ENCODE assay signal across 17 mouse cellular contexts in the genomic region with DNA sequence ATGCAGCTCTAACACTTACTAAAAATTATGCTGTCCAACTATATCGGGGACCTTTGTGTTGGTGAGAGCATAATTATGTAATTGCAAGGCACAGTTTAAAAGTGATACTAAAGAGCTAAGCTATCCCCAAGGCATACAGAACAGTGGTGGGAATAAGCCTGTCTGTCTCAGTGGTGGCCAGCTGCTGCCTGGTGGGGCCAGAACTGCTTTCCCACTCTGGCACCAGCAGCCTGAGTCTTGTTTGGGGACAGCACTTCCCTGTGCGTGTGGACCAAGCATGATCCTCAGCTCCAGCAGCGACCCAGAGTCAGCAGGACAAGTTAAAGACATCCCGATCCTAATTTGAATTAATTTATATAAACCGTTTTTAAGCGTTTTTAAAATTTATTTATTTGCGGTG. TPM values are rescaled to one million over a fixed set of nuclear protein-coding genes. Genes with fewer than 3 reads are reported as not detected.
DNase-seq lines count a peak whose midpoint lies in the region; ATAC-seq and TF ChIP-seq lines count a peak whose summit lies in the region.
"Had no signal": no experiment of that assay in that cellular context is flagged by ENCODE, and none has a peak within 500 bp of the region (broad histone marks: within the 10 kb centered on the region; RNA-seq: fewer than 3 reads in every experiment).

No protein-coding gene starts in this region.

- intact Hi-C loops in heart, postnatal 10 days (cut with DNase I), result no loop called here

- H3K9ac ChIP-seq in heart, embryonic 13.5 days, result peak overlapping the region; percentile 33; the same call in 1 of the 2 replicates
- no peak overlapping the region for H3K9ac ChIP-seq in neural tube, embryonic 12.5 days
- H3K9ac ChIP-seq in neural tube, embryonic 15.5 days (replicated peaks), result no peak overlapping the region
- no peak overlapping the region for H3K9ac ChIP-seq in forebrain, postnatal 0 days
- no peak overlapping the region for H3K9ac ChIP-seq in intestine, postnatal 0 days (ENCODE audit: low read depth, low read length)
- H3K9ac ChIP-seq: liver, embryonic 13.5 days; midbrain, embryonic 13.5 days; stomach, embryonic 15.5 days had no signal

- H3K36me3 ChIP-seq in heart, embryonic 13.5 days, result peaks cover 36% of the 10 kb centered on the region
- H3K36me3 ChIP-seq in neural tube, embryonic 12.5 days, result peaks cover 20% of the 10 kb centered on the region
- H3K36me3 ChIP-seq in neural tube, embryonic 15.5 days, result peaks cover 17% of the 10 kb centered on the region
- H3K36me3 ChIP-seq in forebrain, postnatal 0 days (ENCODE audit: insufficient read depth), result 0 out of 2 replicates have a peak, but pooled peaks cover 4% of the 10 kb centered on the region
- peaks cover 16% of the 10 kb centered on the region for H3K36me3 ChIP-seq in intestine, postnatal 0 days (ENCODE audit: control insufficient read depth, insufficient read depth)

- no peak overlapping the region for H3K27ac ChIP-seq in heart, embryonic 13.5 days (replicated peaks)
- no peak overlapping the region for H3K27ac ChIP-seq in neural tube, embryonic 12.5 days
- H3K27ac ChIP-seq in neural tube, embryonic 15.5 days (replicated peaks), result no peak overlapping the region
- H3K27ac ChIP-seq in forebrain, postnatal 0 days (ENCODE audit: low read depth, low read length), result 0 out of 2 replicates have a peak overlapping the region, but pooled peaks have one; percentile 50
- no peak overlapping the region for H3K27ac ChIP-seq in intestine, postnatal 0 days (ENCODE audit: low read depth, low read length)
- H3K27ac ChIP-seq: heart, adult 2 months; liver, embryonic 13.5 days; midbrain, embryonic 13.5 days; stomach, embryonic 15.5 days had no signal

- 81% methylated on average over 7 of the region's 7 CpGs for WGBS in heart, embryonic 13.5 days
- 74% methylated on average over 7 of the region's 7 CpGs for WGBS in neural tube, embryonic 12.5 days
- 72% methylated on average over 7 of the region's 7 CpGs for WGBS in neural tube, embryonic 15.5 days
- WGBS in forebrain, postnatal 0 days, result 50% methylated on average over 7 of the region's 7 CpGs
- WGBS in intestine, postnatal 0 days, result 86% methylated on average over 7 of the region's 7 CpGs

- ATAC-seq in heart, embryonic 13.5 days (ENCODE audit: extremely low read depth, insufficient number of reproducible peaks, low FRiP score, low TSS enrichment), result no peak
- ATAC-seq in neural tube, embryonic 12.5 days (ENCODE audit: low FRiP score, low read depth), result no peak
- no peak for ATAC-seq in neural tube, embryonic 15.5 days (ENCODE audit: low FRiP score)
- ATAC-seq in forebrain, postnatal 0 days, result peak; percentile 3; the same call in 1 of the 2 replicates
- no peak for ATAC-seq in intestine, postnatal 0 days
- ATAC-seq: CD4-positive, CD25-positive, alpha-beta regulatory T cell, adult 4 months; midbrain, embryonic 13.5 days had no signal

- no peak for DNase-seq in heart, postnatal 10 days
- DNase-seq in forebrain, postnatal 0 days, result no peak
- DNase-seq in spleen, postnatal 14 days (ENCODE audit: low spot score in 2 of 2), result no peak
- DNase-seq: adrenal gland, postnatal 10 days; cerebellum, adult 9-11 months; heart, adult 2 months; kidney, adult 9 months; kidney, postnatal 4 days; layer of hippocampus, postnatal 36 days; liver, embryonic 13.5 days had no signal

- no peaks in the 10 kb centered on the region for H3K27me3 ChIP-seq in heart, embryonic 13.5 days (replicated peaks)
- H3K27me3 ChIP-seq in neural tube, embryonic 12.5 days (replicated peaks), result no peaks in the 10 kb centered on the region
- H3K27me3 ChIP-seq in neural tube, embryonic 15.5 days (replicated peaks), result no peaks in the 10 kb centered on the region
- H3K27me3 ChIP-seq in forebrain, postnatal 0 days (ENCODE audit: insufficient read depth, low read length), result no peaks in the 10 kb centered on the region
- H3K27me3 ChIP-seq in intestine, postnatal 0 days (replicated peaks; ENCODE audit: control insufficient read depth, insufficient read depth, low read length), result no peaks in the 10 kb centered on the region
- H3K27me3 ChIP-seq: liver, embryonic 13.5 days; midbrain, embryonic 13.5 days; stomach, embryonic 15.5 days had no signal

- H3K9me3 ChIP-seq in heart, embryonic 13.5 days, result no peaks in the 10 kb centered on the region
- H3K9me3 ChIP-seq in neural tube, embryonic 12.5 days, result no peaks in the 10 kb centered on the region
- no peaks in the 10 kb centered on the region for H3K9me3 ChIP-seq in neural tube, embryonic 15.5 days (replicated peaks)
- H3K9me3 ChIP-seq in forebrain, postnatal 0 days (ENCODE audit: low read length), result no peaks in the 10 kb centered on the region
- H3K9me3 ChIP-seq in intestine, postnatal 0 days (ENCODE audit: control insufficient read depth), result no peaks in the 10 kb centered on the region
- H3K9me3 ChIP-seq: liver, embryonic 13.5 days; midbrain, embryonic 13.5 days; stomach, embryonic 15.5 days had no signal

- no peak overlapping the region for H3K4me3 ChIP-seq in heart, embryonic 13.5 days
- no peak overlapping the region for H3K4me3 ChIP-seq in neural tube, embryonic 12.5 days
- H3K4me3 ChIP-seq in neural tube, embryonic 15.5 days (replicated peaks), result no peak overlapping the region
- H3K4me3 ChIP-seq in forebrain, postnatal 0 days (ENCODE audit: low read depth, low read length), result no peak overlapping the region
- H3K4me3 ChIP-seq in intestine, postnatal 0 days (ENCODE audit: low read depth, low read length), result no peak overlapping the region
- H3K4me3 ChIP-seq: heart, adult 2 months; liver, embryonic 13.5 days had no signal

- TF ChIP-seq CTCF in forebrain, postnatal 0 days (IDR thresholded peaks at IDR 0.05; ENCODE audit: low read depth), result no peak
- no peak for TF ChIP-seq CTCF in intestine, postnatal 0 days (IDR thresholded peaks at IDR 0.05; ENCODE audit: low read depth)

- peaks cover 27% of the 10 kb centered on the region for H3K4me1 ChIP-seq in heart, embryonic 13.5 days
- H3K4me1 ChIP-seq in neural tube, embryonic 12.5 days, result peaks cover 11% of the 10 kb centered on the region; the same call in 1 of the 2 replicates
- peaks cover 18% of the 10 kb centered on the region; the same call in 1 of the 2 replicates for H3K4me1 ChIP-seq in neural tube, embryonic 15.5 days
- no peaks in the 10 kb centered on the region for H3K4me1 ChIP-seq in forebrain, postnatal 0 days (ENCODE audit: insufficient read depth)
- no peaks in the 10 kb centered on the region for H3K4me1 ChIP-seq in intestine, postnatal 0 days (replicated peaks; ENCODE audit: control insufficient read depth, insufficient read depth, low read length)
- H3K4me1 ChIP-seq: stomach, embryonic 15.5 days had no signal

- peak overlapping the region; percentile 82 for H3K4me2 ChIP-seq in heart, embryonic 13.5 days
- peak overlapping the region; percentile 67 for H3K4me2 ChIP-seq in neural tube, embryonic 12.5 days (replicated peaks)
- no peak overlapping the region for H3K4me2 ChIP-seq in neural tube, embryonic 15.5 days
- peak overlapping the region; percentile 27 for H3K4me2 ChIP-seq in forebrain, postnatal 0 days (ENCODE audit: low read depth)
- no peak overlapping the region for H3K4me2 ChIP-seq in intestine, postnatal 0 days (replicated peaks; ENCODE audit: low read depth)

RNA-seq across cellular contexts. Expression of gene Abracl, which starts 2.6 kb away (rescaled TPM):
- 146 and 167 TPM in 2 replicates for polyA plus RNA-seq in heart, embryonic 13.5 days (2015; fragmentation: Nextera tagmentation; extraction: Ambion mirVana)
- 10 to 100 TPM; 87.8 to 96.2 TPM for total RNA-seq in heart, postnatal 10 days (2021)
- 155 and 159 TPM in 2 replicates for polyA plus RNA-seq in neural tube, embryonic 12.5 days (2016; fragmentation: Nextera tagmentation; extraction: Ambion mirVana)
- 56.5 and 85.4 TPM in 2 replicates for polyA plus RNA-seq in neural tube, embryonic 15.5 days (2015; fragmentation: Nextera tagmentation; extraction: Ambion mirVana)
- 39.1 and 95.3 TPM in 2 replicates for total RNA-seq in forebrain, postnatal 0 days (2014; rRNA removed)
- 71.2 and 132 TPM in 2 replicates for polyA plus RNA-seq in forebrain, postnatal 0 days (2015; fragmentation: Nextera tagmentation; extraction: Ambion mirVana)
- 243 and 268 TPM in 2 replicates for polyA plus RNA-seq in intestine, postnatal 0 days (2015; fragmentation: Nextera tagmentation; extraction: Ambion mirVana)

RNA-seq across cellular contexts. Expression of gene Reps1, which starts 35.2 kb away (rescaled TPM):
- 7.8 and 8.5 TPM in 2 replicates for polyA plus RNA-seq in heart, embryonic 13.5 days (2015; fragmentation: Nextera tagmentation; extraction: Ambion mirVana)
- total RNA-seq in heart, postnatal 10 days (2021), result 10 to 100 TPM; 40.2 to 41.6 TPM
- 39.6 and 44.7 TPM in 2 replicates for polyA plus RNA-seq in neural tube, embryonic 12.5 days (2016; fragmentation: Nextera tagmentation; extraction: Ambion mirVana)
- polyA plus RNA-seq in neural tube, embryonic 15.5 days (2015; fragmentation: Nextera tagmentation; extraction: Ambion mirVana), result 19.3 and 25.6 TPM in 2 replicates
- total RNA-seq in forebrain, postnatal 0 days (2014; rRNA removed), result 52.9 and 64.3 TPM in 2 replicates
- polyA plus RNA-seq in forebrain, postnatal 0 days (2015; fragmentation: Nextera tagmentation; extraction: Ambion mirVana), result 13.3 and 13.9 TPM in 2 replicates
- polyA plus RNA-seq in intestine, postnatal 0 days (2015; fragmentation: Nextera tagmentation; extraction: Ambion mirVana), result 6.1 and 7.7 TPM in 2 replicates

Comparison
In these comparisons a context has a peak if more than half of its experiments do, and no peak if none do; other contexts are left out.
1. H3K4me2 ChIP-seq: peak in heart, embryonic 13.5 days (single experiment), neural tube, embryonic 12.5 days (single experiment) and forebrain, postnatal 0 days (single experiment); none in neural tube, embryonic 15.5 days (single experiment) and intestine, postnatal 0 days (single experiment).